Mouse (Mus musculus) heart, postnatal 0 days (tissue): Measurements from ENCODE around the gene Ptrh1. TPM values are rescaled to one million over a fixed set of nuclear protein-coding genes. Genes with fewer than 3 reads are reported as not detected.

Experiments used
- ATAC-seq: fragments of 200-750 bp; cut with Nextera tagmentation; 2 replicates; pipeline ENCODE4 v1.8.0; 2017; ENCODE audit warnings: low read depth, moderate number of reproducible peaks, moderate library complexity; ENCODE audit not compliant: insufficient read depth
- DNase-seq: peaks from one replicate; pipeline ENCODE4 v3.0.0-alpha.2; 2016; ENCODE audit warnings: low spot score
- H3K27ac ChIP-seq: fragments of 300-500 bp; sonication (generic); 2 replicates; pipeline ENCODE4 v1.5.1; 2014; ENCODE audit warnings: low read depth, mild to moderate bottlenecking
- H3K27me3 ChIP-seq: fragments of 300-500 bp; sonication (generic); 2 replicates; pipeline ENCODE4 v1.6.1; 2014; ENCODE audit warnings: low read length, mixed read lengths; ENCODE audit not compliant: control insufficient read depth, insufficient read depth
- H3K36me3 ChIP-seq: fragments of 300-500 bp; sonication (generic); replicated peaks from 2 replicates; pipeline ENCODE4 v1.6.1; 2014; ENCODE audit warnings: low read length, mixed read lengths; ENCODE audit not compliant: control insufficient read depth, insufficient read depth
- H3K4me1 ChIP-seq: fragments of 300-500 bp; sonication (generic); 2 replicates; pipeline ENCODE4 v1.6.1; 2014; ENCODE audit warnings: antibody characterized with exemption; ENCODE audit not compliant: control insufficient read depth, insufficient read depth
- H3K4me2 ChIP-seq: fragments of 300-500 bp; sonication (generic); 2 replicates; pipeline ENCODE4 v1.6.1; 2014; ENCODE audit warnings: low read depth, mild to moderate bottlenecking, low read length, moderate library complexity
- H3K4me3 ChIP-seq: fragments of 300-500 bp; sonication (generic); 2 replicates; pipeline ENCODE4 v1.5.1; 2014; ENCODE audit warnings: low read depth, low read length
- H3K9ac ChIP-seq: fragments of 300-500 bp; sonication (generic); replicated peaks from 2 replicates; pipeline ENCODE4 v1.6.1; 2014; ENCODE audit warnings: low read depth, low read length, mixed read lengths
- H3K9me3 ChIP-seq: fragments of 300-500 bp; sonication (generic); replicated peaks from 2 replicates; pipeline ENCODE4 v1.6.1; 2016; ENCODE audit warnings: low read length; ENCODE audit not compliant: control insufficient read depth
- CTCF ChIP-seq: IDR thresholded peaks from 2 replicates; pipeline ENCODE4 v1.5.1; 2016; ENCODE audit warnings: antibody characterized with exemption, control low read depth, low read depth
- EP300 ChIP-seq: IDR thresholded peaks from 2 replicates; pipeline ENCODE4 v1.6.1; 2016; ENCODE audit warnings: antibody characterized with exemption, low read depth
- WGBS: fragments of 180-500 bp; shearing (Covaris S2); extraction: QIAGEN DNeasy Blood & Tissue Kit; methylation state at CpG from one replicate; pipeline ENCODE4 v1.1.7; 2014; 5-methylcytosine and 5-hydroxymethylcytosine counted together
- polyA plus RNA-seq: library from polyadenylated mRNA; unstranded; fragments of >200 nt; fragmentation: Nextera tagmentation; extraction: Ambion mirVana; gene quantifications from 2 replicates; pipeline ENCODE4 v1.2.1, GENCODE M21; 2015
- total RNA-seq: library from RNA; depleted of rRNA; stranded (reverse); fragments of >200 nt; gene quantifications from 2 replicates; pipeline ENCODE4 v1.2.3, GENCODE M21; 2014; ENCODE audit warnings: low replicate concordance; rRNA removed

The Ptrh1 gene
- total RNA-seq: 4.8 and 5.3 TPM in 2 replicates
- 2.6 and 2.9 TPM in 2 replicates for polyA plus RNA-seq

GRCm38 (mm10) chr2:32775359-32776074 lies at the start of gene Ptrh1, which contains the start of gene Ttc16:
Ptrh1 (plus strand) TSS chr2:32775786.
Ttc16 (minus strand) TSS chr2:32775633.
- under 1% methylated on average over 46 of the region's 46 CpGs for WGBS
- Histone ChIP-seq H3K4me2 (peak within 1 kb of the TSS; percentile 63), H3K9me3 (no peaks in the 10 kb centered on the region), H3K4me3 (peak within 1 kb of the TSS; percentile 55), H3K9ac (peak within 1 kb of the TSS; percentile 28), H3K4me1 (peaks cover 6% of the 10 kb centered on the region; the same call in 1 of the 2 replicates), H3K27me3 (no peaks in the 10 kb centered on the region), H3K27ac (peak within 1 kb of the TSS; percentile 58), H3K36me3 (0 out of 2 replicates have a peak, but pooled peaks cover 3% of the 10 kb centered on the region)
- ATAC-seq (peak; percentile 98), DNase-seq (peak; percentile 97)
- no peak for TF ChIP-seq EP300

GRCm38 (mm10) chr2:32727435-32727834 lies 48.2 kb upstream of the Ptrh1 start:
- TF ChIP-seq CTCF: no peak
- no peak for TF ChIP-seq EP300
- H3K4me1 ChIP-seq: peaks cover 11% of the 10 kb centered on the region
- H3K27ac ChIP-seq: peak overlapping the region; percentile 87
- no peaks in the 10 kb centered on the region for H3K27me3 ChIP-seq
- no peaks in the 10 kb centered on the region for H3K9me3 ChIP-seq
- DNase-seq (peak; percentile 98), ATAC-seq (peak; percentile 96)
- no peaks in the 10 kb centered on the region for H3K36me3 ChIP-seq
- peak overlapping the region; percentile 51 for H3K4me3 ChIP-seq
- WGBS: under 1% methylated on average over 16 of the region's 16 CpGs
- H3K9ac ChIP-seq: peak overlapping the region; percentile 43
- peak overlapping the region; percentile 53 for H3K4me2 ChIP-seq

- 41% methylated on average over 7 of the region's 7 CpGs for WGBS
- peak; percentile 97 for TF ChIP-seq EP300
- TF ChIP-seq CTCF: no peak
- Histone ChIP-seq H3K4me2 (peak overlapping the region; percentile 53), H3K27me3 (no peaks in the 10 kb centered on the region), H3K9me3 (no peaks in the 10 kb centered on the region), H3K27ac (peak overlapping the region; percentile 87), H3K36me3 (no peaks in the 10 kb centered on the region), H3K4me1 (peaks cover 11% of the 10 kb centered on the region), H3K9ac (peak overlapping the region; percentile 43), H3K4me3 (peak overlapping the region; percentile 51)
- ATAC-seq (peak; percentile 45), DNase-seq (no peak)
Observed at GRCm38 (mm10) chr2:32728463-32728862, 47.1 kb upstream of the Ptrh1 start.

- H3K4me2 ChIP-seq: peak overlapping the region; percentile 53
- 0 out of 2 replicates have a peak overlapping the region, but pooled peaks have one; percentile 24 for H3K9ac ChIP-seq
- no peak for ATAC-seq
- H3K4me1 ChIP-seq: peaks cover 11% of the 10 kb centered on the region
- DNase-seq: no peak
- H3K9me3 ChIP-seq: no peaks in the 10 kb centered on the region
- no peaks in the 10 kb centered on the region for H3K36me3 ChIP-seq
- WGBS: 54% methylated on average over 4 of the region's 4 CpGs
- no peaks in the 10 kb centered on the region for H3K27me3 ChIP-seq
- H3K27ac ChIP-seq: peak overlapping the region; percentile 87
- peak overlapping the region; percentile 10 for H3K4me3 ChIP-seq
- TF ChIP-seq EP300: no peak
- TF ChIP-seq CTCF: no peak
Observed at GRCm38 (mm10) chr2:32729547-32729946, 46.0 kb upstream of the Ptrh1 start.

GRCm38 (mm10) chr2:32730854-32731253 lies 44.7 kb upstream of the Ptrh1 start:
- Histone ChIP-seq H3K36me3 (no peaks in the 10 kb centered on the region), H3K4me1 (peaks cover 11% of the 10 kb centered on the region), H3K4me2 (peak overlapping the region; percentile 53), H3K4me3 (0 out of 2 replicates have a peak overlapping the region, but pooled peaks have one; percentile 10), H3K9ac (0 out of 2 replicates have a peak overlapping the region, but pooled peaks have one; percentile 7), H3K9me3 (no peaks in the 10 kb centered on the region), H3K27me3 (no peaks in the 10 kb centered on the region), H3K27ac (peak overlapping the region; percentile 87)
- 21% methylated on average over 11 of the region's 11 CpGs for WGBS
- no peak for ATAC-seq
- DNase-seq: no peak
- TF ChIP-seq EP300: no peak
- TF ChIP-seq CTCF: no peak

GRCm38 (mm10) chr2:32731911-32732310 lies 43.7 kb upstream of the Ptrh1 start:
- Histone ChIP-seq H3K9ac (no peak overlapping the region), H3K27me3 (no peaks in the 10 kb centered on the region), H3K36me3 (no peaks in the 10 kb centered on the region), H3K27ac (peak overlapping the region; percentile 87), H3K4me1 (peaks cover 11% of the 10 kb centered on the region), H3K4me3 (no peak overlapping the region), H3K9me3 (no peaks in the 10 kb centered on the region), H3K4me2 (no peak overlapping the region)
- ATAC-seq (no peak), DNase-seq (no peak)
- TF ChIP-seq EP300: no peak
- TF ChIP-seq CTCF: no peak
- WGBS: 51% methylated on average over 4 of the region's 4 CpGs
